Mouse (Mus musculus) myocyte (in vitro differentiated cells): Measurements from ENCODE around the gene Dppa2. TPM values are rescaled to one million over a fixed set of nuclear protein-coding genes. Genes with fewer than 3 reads are reported as not detected.

Experiments used
- H3K27me3 ChIP-seq: one replicate; pipeline ENCODE4 v1.6.1; 2011; ENCODE audit not compliant: control insufficient read depth, insufficient read depth, insufficient read length
- H3K36me3 ChIP-seq: one replicate; pipeline ENCODE4 v1.6.1; 2011; ENCODE audit not compliant: control insufficient read depth, insufficient read depth
- H3K4me2 ChIP-seq: one replicate; pipeline ENCODE4 v1.6.1; 2011; ENCODE audit warnings: low read depth, control low read depth
- H3K4me3 ChIP-seq: one replicate; pipeline ENCODE4 v1.5.1; 2011; ENCODE audit warnings: mild to moderate bottlenecking, control low read depth, moderate library complexity
- H3K79me2 ChIP-seq: one replicate; pipeline ENCODE4 v1.6.1; 2011; ENCODE audit not compliant: control insufficient read depth, insufficient read depth
- H3ac ChIP-seq: one replicate; pipeline ENCODE4 v1.6.1; 2011; ENCODE audit not compliant: control insufficient read depth, insufficient read length
- CEBPB ChIP-seq: IDR thresholded peaks from 2 replicates; pipeline ENCODE4 v1.6.1; 2011; ENCODE audit warnings: mild to moderate bottlenecking, moderate library complexity; ENCODE audit not compliant: poor library complexity, insufficient read depth, severe bottlenecking
- E2F4 ChIP-seq: IDR thresholded peaks from one replicate; pipeline ENCODE4 v1.6.1; 2011; ENCODE audit warnings: mild to moderate bottlenecking, control low read depth, moderate library complexity; ENCODE audit not compliant: insufficient read depth
- MAX ChIP-seq: IDR thresholded peaks from one replicate; pipeline ENCODE4 v1.6.1; 2011; ENCODE audit warnings: low read depth, mild to moderate bottlenecking, control low read depth
- MYOD1 ChIP-seq, 3 experiments: IDR thresholded peaks; one replicate each; pipeline ENCODE4 v1.6.1; 2011; ENCODE audit warnings: control low read depth in 2 of 3, low read depth in 2 of 3, mild to moderate bottlenecking in 2 of 3, moderate library complexity in 1 of 3; ENCODE audit not compliant: insufficient read length in 2 of 3, control insufficient read depth in 1 of 3
- MYOG ChIP-seq, 3 experiments: IDR thresholded peaks; one replicate each; pipeline ENCODE4 v1.6.1; 2011; ENCODE audit warnings: control low read depth in 2 of 3, low read depth in 2 of 3, mild to moderate bottlenecking in 2 of 3; ENCODE audit not compliant: insufficient read length in 2 of 3, control insufficient read depth in 1 of 3, insufficient read depth in 1 of 3
- POLR2A ChIP-seq: IDR thresholded peaks from one replicate; pipeline ENCODE4 v1.6.1; 2011; ENCODE audit warnings: low read depth, mild to moderate bottlenecking, control low read depth, moderate library complexity; ENCODE audit not compliant: insufficient read length
- POLR2AphosphoS2 ChIP-seq: IDR thresholded peaks from one replicate; pipeline ENCODE4 v1.6.1; 2011; ENCODE audit warnings: low read depth, control low read depth; ENCODE audit not compliant: insufficient read length
- REST ChIP-seq: IDR thresholded peaks from one replicate; pipeline ENCODE4 v1.6.1; 2011; ENCODE audit warnings: mild to moderate bottlenecking, control low read depth, moderate library complexity; ENCODE audit not compliant: insufficient read depth, insufficient read length
- SRF ChIP-seq: IDR thresholded peaks from one replicate; pipeline ENCODE4 v1.6.1; 2011; ENCODE audit warnings: low read depth; ENCODE audit not compliant: control insufficient read depth, insufficient read length
- TCF12 ChIP-seq: IDR thresholded peaks from one replicate; pipeline ENCODE4 v1.6.1; 2011; ENCODE audit warnings: mild to moderate bottlenecking, control low read depth; ENCODE audit not compliant: poor library complexity, insufficient read depth, severe bottlenecking
- TCF3 ChIP-seq: IDR thresholded peaks from one replicate; pipeline ENCODE4 v1.6.1; 2011; ENCODE audit warnings: low read depth, control low read depth; ENCODE audit not compliant: insufficient read length
- USF1 ChIP-seq: IDR thresholded peaks from one replicate; pipeline ENCODE4 v1.6.1; 2011; ENCODE audit warnings: low read depth, mild to moderate bottlenecking, control low read depth, moderate library complexity
- polyA plus RNA-seq: library from polyadenylated mRNA; unstranded; fragments of >200 nt; fragmentation: generic; extraction: Trizol; gene quantifications from one replicate; pipeline ENCODE4 v1.2.1, GENCODE M21; 2012; ENCODE audit warnings: missing spikeins

Gene Dppa2
- 0.14 TPM for polyA plus RNA-seq

GRCm38 (mm10) chr16:48303509-48303908, at the start of gene Dppa2:
Gene Dppa2 (plus strand): TSS chr16:48303908.
- H3K79me2 ChIP-seq = no peaks in the 10 kb centered on the region
- H3ac ChIP-seq = no peak within 1 kb of the TSS
- no peak within 1 kb of the TSS for H3K4me3 ChIP-seq
- H3K27me3 ChIP-seq = no peaks in the 10 kb centered on the region
- TF ChIP-seq MYOD1 (IDR thresholded peaks at IDR 0.05; ENCODE audit: control insufficient read depth in 1 of 3, insufficient read length in 2 of 3, low read depth in 2 of 3) (no peak), MYOG (IDR thresholded peaks at IDR 0.05; ENCODE audit: control insufficient read depth in 1 of 3, insufficient read depth in 1 of 3, insufficient read length in 2 of 3, low read depth in 2 of 3) (no peak), MAX (no peak), TCF3 (no peak), POLR2A (no peak), USF1 (no peak), E2F4 (no peak), TCF12 (no peak), REST (no peak), CEBPB (no peak), SRF (no peak), POLR2AphosphoS2 (no peak)
- no peaks in the 10 kb centered on the region for H3K36me3 ChIP-seq
- H3K4me2 ChIP-seq = no peak within 1 kb of the TSS

- no peaks in the 10 kb centered on the region for H3K27me3 ChIP-seq
- no peak overlapping the region for H3K4me2 ChIP-seq
- H3K4me3 ChIP-seq = no peak overlapping the region
- no peaks in the 10 kb centered on the region for H3K36me3 ChIP-seq
- H3ac ChIP-seq = no peak overlapping the region
- TF ChIP-seq POLR2A = no peak
- no peak for TF ChIP-seq TCF3
- TF ChIP-seq REST = no peak
- no peak for TF ChIP-seq USF1
- no peak for TF ChIP-seq TCF12
- no peak for TF ChIP-seq SRF
- no peak for TF ChIP-seq E2F4
- no peak for TF ChIP-seq MAX
- no peak for TF ChIP-seq POLR2AphosphoS2
- no peak for TF ChIP-seq MYOD1 (IDR thresholded peaks at IDR 0.05; ENCODE audit: control insufficient read depth in 1 of 3, insufficient read length in 2 of 3, low read depth in 2 of 3)
- TF ChIP-seq MYOG (IDR thresholded peaks at IDR 0.05; ENCODE audit: control insufficient read depth in 1 of 3, insufficient read depth in 1 of 3, insufficient read length in 2 of 3, low read depth in 2 of 3) = no peak
- TF ChIP-seq CEBPB = no peak
- H3K79me2 ChIP-seq = no peaks in the 10 kb centered on the region
Observed at GRCm38 (mm10) chr16:48254584-48254983, 49.1 kb upstream of the Dppa2 start.

GRCm38 (mm10) chr16:48259519-48259918, 44.2 kb upstream of the Dppa2 start:
- H3K4me3 ChIP-seq = no peak overlapping the region
- H3K36me3 ChIP-seq = no peaks in the 10 kb centered on the region
- no peak overlapping the region for H3ac ChIP-seq
- H3K27me3 ChIP-seq = no peaks in the 10 kb centered on the region
- no peak overlapping the region for H3K4me2 ChIP-seq
- TF ChIP-seq E2F4 (no peak), TCF12 (no peak), CEBPB (no peak), USF1 (no peak)
- no peaks in the 10 kb centered on the region for H3K79me2 ChIP-seq

- H3ac ChIP-seq = no peak overlapping the region
- no peak overlapping the region for H3K4me3 ChIP-seq
- H3K79me2 ChIP-seq = no peaks in the 10 kb centered on the region
- H3K36me3 ChIP-seq = no peaks in the 10 kb centered on the region
- no peak for TF ChIP-seq MYOG (IDR thresholded peaks at IDR 0.05; ENCODE audit: control insufficient read depth in 1 of 3, insufficient read depth in 1 of 3, insufficient read length in 2 of 3, low read depth in 2 of 3)
- no peak for TF ChIP-seq MAX
- TF ChIP-seq POLR2A = no peak
- TF ChIP-seq REST = no peak
- no peak overlapping the region for H3K4me2 ChIP-seq
- no peaks in the 10 kb centered on the region for H3K27me3 ChIP-seq
Observed at GRCm38 (mm10) chr16:48262901-48263300, 40.8 kb upstream of the Dppa2 start.

- Histone ChIP-seq H3K79me2 (no peaks in the 10 kb centered on the region), H3K27me3 (no peaks in the 10 kb centered on the region), H3ac (no peak overlapping the region), H3K4me2 (no peak overlapping the region), H3K36me3 (no peaks in the 10 kb centered on the region), H3K4me3 (no peak overlapping the region)
- TF ChIP-seq CEBPB (no peak), USF1 (no peak), MAX (no peak), POLR2A (no peak), MYOG (IDR thresholded peaks at IDR 0.05; ENCODE audit: control insufficient read depth in 1 of 3, insufficient read depth in 1 of 3, insufficient read length in 2 of 3, low read depth in 2 of 3) (no peak), SRF (no peak), TCF3 (no peak), REST (no peak), POLR2AphosphoS2 (no peak), MYOD1 (IDR thresholded peaks at IDR 0.05; ENCODE audit: control insufficient read depth in 1 of 3, insufficient read length in 2 of 3, low read depth in 2 of 3) (no peak), TCF12 (no peak), E2F4 (no peak)
Observed at GRCm38 (mm10) chr16:48265856-48266255, 37.9 kb upstream of the Dppa2 start.
